Mouse (Mus musculus) forebrain, embryonic 14.5 days (tissue): ENCODE data around the gene Suclg2. TPM values are rescaled to one million over a fixed set of nuclear protein-coding genes. Genes with fewer than 3 reads are reported as not detected.
A peak's percentile ranks its signal among the peaks of the same experiment; 100 is the strongest.

Experiments
- ATAC-seq: fragments of 200-750 bp; cut with Nextera tagmentation; 2 replicates; pipeline ENCODE4 v1.8.0; 2017; ENCODE audit warnings: mild to moderate bottlenecking, moderate library complexity
- DNase-seq: peaks from one replicate; pipeline ENCODE4 v3.0.0-alpha.2; 2015; ENCODE audit warnings: low spot score
- H3K27ac ChIP-seq: fragments of 300-500 bp; sonication (generic); 2 replicates; pipeline ENCODE4 v1.5.1; 2014; ENCODE audit warnings: low read depth, mild to moderate bottlenecking, control low read depth, low read length, moderate library complexity
- H3K27me3 ChIP-seq: fragments of 300-500 bp; sonication (generic); replicated peaks from 2 replicates; pipeline ENCODE4 v1.6.1; 2014; ENCODE audit warnings: low read length, control low read depth, mixed read lengths; ENCODE audit not compliant: control insufficient read depth, insufficient read depth
- H3K36me3 ChIP-seq: fragments of 300-500 bp; sonication (generic); 2 replicates; pipeline ENCODE4 v1.6.1; 2014; ENCODE audit warnings: low read length, control low read depth; ENCODE audit not compliant: control insufficient read depth, insufficient read depth
- H3K4me1 ChIP-seq: fragments of 300-500 bp; sonication (generic); 2 replicates; pipeline ENCODE4 v1.6.1; 2014; ENCODE audit warnings: antibody characterized with exemption, low read length, control low read depth; ENCODE audit not compliant: control insufficient read depth, insufficient read depth
- H3K4me2 ChIP-seq: fragments of 300-500 bp; sonication (generic); 2 replicates; pipeline ENCODE4 v1.6.1; 2014; ENCODE audit warnings: mild to moderate bottlenecking, control low read depth, low read length
- H3K4me3 ChIP-seq: fragments of 300-500 bp; sonication (generic); 2 replicates; pipeline ENCODE4 v1.5.1; 2014; ENCODE audit warnings: low read depth, low read length, control low read depth
- H3K9ac ChIP-seq: fragments of 300-500 bp; sonication (generic); 2 replicates; pipeline ENCODE4 v1.6.1; 2014; ENCODE audit warnings: mild to moderate bottlenecking, low read length, control low read depth, moderate library complexity
- H3K9me3 ChIP-seq: fragments of 300-500 bp; sonication (generic); replicated peaks from 2 replicates; pipeline ENCODE4 v1.6.1; 2016; ENCODE audit warnings: low read length, control low read depth, mixed read lengths; ENCODE audit not compliant: control insufficient read depth
- WGBS: fragments of 180-500 bp; shearing (Covaris S2); extraction: QIAGEN DNeasy Blood & Tissue Kit; methylation state at CpG from one replicate; pipeline ENCODE4 v1.1.7; 2014; 5-methylcytosine and 5-hydroxymethylcytosine counted together
- polyA plus RNA-seq: library from polyadenylated mRNA; unstranded; fragments of >200 nt; fragmentation: Nextera tagmentation; extraction: Ambion mirVana; gene quantifications from 2 replicates; pipeline ENCODE4 v1.2.1, GENCODE M21; 2014

Suclg2 gene
- polyA plus RNA-seq, 1 experiment from 2014 or later: 22.3 TPM

DNA sequence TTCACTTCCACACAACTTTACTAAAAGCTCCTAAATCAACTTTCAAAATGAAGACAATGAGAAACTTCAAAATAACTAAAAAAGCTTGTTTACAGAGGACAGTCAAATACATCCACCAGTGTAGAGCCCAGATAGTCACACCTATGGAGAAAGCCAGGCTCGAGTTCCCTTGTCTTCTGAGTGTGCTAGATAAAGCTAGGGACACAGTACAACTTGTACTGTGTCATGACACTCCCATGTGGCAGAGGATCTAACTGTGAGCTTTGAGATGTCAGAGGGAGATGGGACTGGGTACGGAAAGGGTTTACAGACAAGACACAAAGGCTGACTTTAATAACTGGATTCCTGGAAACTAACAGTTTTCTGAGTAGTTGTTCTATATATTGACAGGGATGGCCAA, 122.7 kb downstream of the Suclg2 start:
- no peak for ATAC-seq
- 81% methylated on average over 2 of the region's 2 CpGs for WGBS
- no peak overlapping the region for H3K4me3 ChIP-seq
- no peak for DNase-seq
- no peaks in the 10 kb centered on the region for H3K4me1 ChIP-seq
- no peaks in the 10 kb centered on the region for H3K27me3 ChIP-seq
- no peak overlapping the region for H3K4me2 ChIP-seq
- H3K27ac ChIP-seq: no peak overlapping the region
- no peak overlapping the region for H3K9ac ChIP-seq
- no peaks in the 10 kb centered on the region for H3K9me3 ChIP-seq
- H3K36me3 ChIP-seq: no peaks in the 10 kb centered on the region

DNA sequence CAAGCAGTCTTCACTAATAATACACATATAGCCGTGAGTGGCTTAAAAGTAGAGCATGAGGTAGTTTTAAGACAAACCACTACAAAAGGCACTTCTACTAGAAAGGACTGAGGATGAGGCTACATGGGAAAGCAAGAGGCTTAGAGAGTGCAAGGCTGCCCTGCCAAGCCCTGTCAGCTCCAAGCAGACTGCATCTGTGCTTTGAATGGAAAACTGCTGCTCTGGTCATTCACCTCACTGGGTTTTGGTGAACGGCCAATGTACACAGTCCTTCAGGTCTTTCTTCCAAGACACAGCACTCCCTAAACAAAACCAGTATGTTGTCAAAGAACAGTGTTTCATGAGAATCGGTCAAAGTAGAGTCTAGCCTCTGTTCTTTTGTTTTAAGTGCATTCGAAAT, 124.4 kb downstream of the Suclg2 start:
- ATAC-seq (peak; percentile 46; the same call in 1 of the 2 replicates), DNase-seq (peak; percentile 59)
- H3K9me3 ChIP-seq: no peaks in the 10 kb centered on the region
- WGBS: 69% methylated on average over 4 of the region's 4 CpGs
- H3K4me2 ChIP-seq: no peak overlapping the region
- no peak overlapping the region for H3K4me3 ChIP-seq
- no peaks in the 10 kb centered on the region for H3K27me3 ChIP-seq
- 0 out of 2 replicates have a peak, but pooled peaks cover 3% of the 10 kb centered on the region for H3K4me1 ChIP-seq
- H3K9ac ChIP-seq: no peak overlapping the region
- H3K27ac ChIP-seq: no peak overlapping the region; the same call in 1 of the 2 replicates
- no peaks in the 10 kb centered on the region for H3K36me3 ChIP-seq

DNA sequence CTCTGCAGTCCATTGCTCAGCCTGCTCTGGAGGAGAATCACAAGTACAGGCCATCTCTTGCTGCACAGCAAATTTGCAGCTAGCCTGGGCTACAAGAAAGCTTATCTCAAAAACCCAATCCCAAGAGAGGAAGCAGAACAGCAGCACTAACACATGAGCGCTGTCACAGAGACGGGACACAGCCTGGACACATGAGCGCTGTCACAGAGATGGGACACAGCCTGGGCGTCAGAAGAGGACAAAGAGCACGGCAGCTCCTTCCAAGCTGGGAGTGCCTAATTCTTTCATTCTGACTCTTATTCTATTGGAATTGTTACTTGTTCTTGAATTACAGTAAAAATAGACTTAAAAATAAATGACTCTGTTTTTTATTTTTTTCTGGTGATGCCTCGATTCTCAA, 126.2 kb downstream of the Suclg2 start:
- H3K4me1 ChIP-seq: 0 out of 2 replicates have a peak, but pooled peaks cover 3% of the 10 kb centered on the region
- no peaks in the 10 kb centered on the region for H3K27me3 ChIP-seq
- H3K9me3 ChIP-seq: no peaks in the 10 kb centered on the region
- ATAC-seq (no peak), DNase-seq (no peak)
- WGBS: 89% methylated on average over 6 of the region's 6 CpGs
- H3K4me2 ChIP-seq: no peak overlapping the region
- H3K4me3 ChIP-seq: no peak overlapping the region
- no peak overlapping the region for H3K27ac ChIP-seq
- no peaks in the 10 kb centered on the region for H3K36me3 ChIP-seq
- H3K9ac ChIP-seq: no peak overlapping the region

DNA sequence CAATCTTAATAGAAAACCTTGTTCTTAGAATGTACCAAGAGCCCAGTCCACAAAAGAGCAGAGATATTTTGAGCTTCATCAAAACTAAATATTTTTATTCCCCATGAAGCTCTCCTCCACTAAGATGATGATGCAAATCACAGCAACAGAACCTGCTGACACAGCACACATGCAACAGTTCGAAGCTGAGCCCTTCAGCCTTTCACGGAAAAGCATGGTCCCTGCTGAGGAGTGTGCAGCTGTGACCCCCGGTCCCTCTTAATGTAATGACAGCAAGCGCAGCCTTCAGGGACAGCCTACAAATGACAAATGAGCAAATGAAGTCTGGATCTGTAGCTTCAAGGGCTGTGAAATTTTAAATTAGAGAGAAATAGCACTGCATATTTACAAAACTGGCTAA, 128.1 kb downstream of the Suclg2 start:
- DNase-seq (no peak), ATAC-seq (no peak)
- Histone ChIP-seq H3K27ac (no peak overlapping the region), H3K9ac (no peak overlapping the region), H3K36me3 (no peaks in the 10 kb centered on the region), H3K4me1 (0 out of 2 replicates have a peak, but pooled peaks cover 3% of the 10 kb centered on the region), H3K4me2 (no peak overlapping the region), H3K9me3 (no peaks in the 10 kb centered on the region), H3K4me3 (no peak overlapping the region), H3K27me3 (no peaks in the 10 kb centered on the region)
- 32% methylated on average over 4 of the region's 4 CpGs for WGBS

DNA sequence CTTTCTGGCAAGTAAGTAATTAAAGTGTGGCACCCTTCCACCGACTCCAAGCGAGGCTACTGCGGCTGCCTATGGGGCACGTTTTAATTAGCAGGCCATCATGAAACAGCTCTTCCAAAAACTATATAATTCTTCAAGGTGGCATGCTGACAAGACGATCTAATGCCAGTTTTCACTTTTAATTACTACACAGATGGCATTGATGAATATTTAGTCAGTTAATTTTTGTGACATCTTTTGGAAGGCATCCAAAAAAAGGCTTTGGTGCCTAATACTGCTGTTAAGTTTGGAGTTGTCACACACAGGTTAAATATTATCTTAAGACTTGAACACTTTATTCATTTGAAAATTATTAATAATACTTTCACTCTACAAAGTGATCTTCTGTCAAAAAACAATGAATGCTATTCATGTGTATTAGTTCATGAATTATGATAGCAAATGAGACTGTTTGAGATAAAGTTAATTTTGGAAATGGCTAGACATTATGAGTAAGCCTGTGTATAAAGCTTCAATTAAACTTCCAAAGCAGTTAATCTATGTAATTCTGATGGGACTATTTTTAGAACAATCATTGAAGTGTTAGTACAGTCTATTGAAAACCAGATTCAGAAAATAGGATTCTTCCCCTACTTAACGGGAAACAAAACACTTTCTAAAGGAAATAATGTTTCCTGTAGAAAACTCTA, 131.3 kb downstream of the Suclg2 start:
- no peaks in the 10 kb centered on the region for H3K9me3 ChIP-seq
- no peak overlapping the region for H3K4me3 ChIP-seq
- WGBS: 32% methylated on average over 6 of the region's 6 CpGs
- no peaks in the 10 kb centered on the region for H3K36me3 ChIP-seq
- no peaks in the 10 kb centered on the region for H3K27me3 ChIP-seq
- no peak overlapping the region for H3K9ac ChIP-seq
- ATAC-seq (peak; percentile 85), DNase-seq (peak; percentile 87)
- H3K4me2 ChIP-seq: no peak overlapping the region
- 0 out of 2 replicates have a peak, but pooled peaks cover 3% of the 10 kb centered on the region for H3K4me1 ChIP-seq
- H3K27ac ChIP-seq: no peak overlapping the region

DNA sequence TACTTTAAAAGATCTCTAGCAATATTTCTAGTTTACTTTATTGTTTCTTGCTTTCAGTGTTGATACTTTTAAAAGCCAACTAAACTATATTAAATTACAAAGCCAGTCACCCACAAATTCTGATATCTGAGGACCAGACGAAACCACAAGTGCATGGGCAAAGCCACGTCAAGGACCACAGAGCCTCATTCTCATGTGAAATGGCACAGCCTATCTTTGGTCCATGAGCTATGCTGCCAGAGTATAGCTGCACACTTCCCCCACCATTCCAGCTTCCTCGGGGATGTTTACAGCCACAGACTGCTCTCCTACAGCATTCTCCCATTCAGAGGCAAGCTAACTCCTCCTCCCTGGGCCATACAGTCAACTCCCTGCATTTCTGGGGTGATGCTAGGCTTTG, 136.7 kb downstream of the Suclg2 start:
- no peaks in the 10 kb centered on the region for H3K36me3 ChIP-seq
- no peaks in the 10 kb centered on the region for H3K27me3 ChIP-seq
- H3K9me3 ChIP-seq: no peaks in the 10 kb centered on the region
- H3K9ac ChIP-seq: no peak overlapping the region
- H3K4me3 ChIP-seq: no peak overlapping the region
- no peak overlapping the region for H3K4me2 ChIP-seq
- H3K27ac ChIP-seq: no peak overlapping the region
- 85% methylated on average over 3 of the region's 3 CpGs for WGBS
- no peaks in the 10 kb centered on the region for H3K4me1 ChIP-seq
- no peak for DNase-seq
- ATAC-seq: no peak

DNA sequence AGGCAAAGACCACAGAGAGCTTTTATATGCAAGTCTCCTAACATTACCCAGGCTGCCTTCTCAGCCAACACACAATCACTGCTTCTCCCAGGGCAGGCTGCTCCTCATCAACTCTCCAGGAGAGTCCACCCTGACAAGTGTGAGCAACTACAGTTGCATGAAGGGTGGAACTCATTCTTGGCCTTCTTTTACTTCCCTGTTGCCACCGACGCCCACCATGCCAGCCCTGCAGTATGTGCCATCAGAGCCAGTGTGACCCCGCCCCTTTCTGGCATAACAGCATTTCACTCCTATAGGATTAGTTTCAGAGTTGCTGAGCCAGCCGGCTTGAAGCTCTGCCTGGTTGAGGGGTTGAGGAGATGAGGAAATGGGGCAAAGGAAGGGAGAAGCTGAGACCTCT, 138.8 kb downstream of the Suclg2 start:
- DNase-seq (peak; percentile 23), ATAC-seq (no peak)
- Histone ChIP-seq H3K4me2 (no peak overlapping the region), H3K9ac (no peak overlapping the region), H3K4me3 (no peak overlapping the region), H3K27me3 (no peaks in the 10 kb centered on the region), H3K9me3 (no peaks in the 10 kb centered on the region), H3K4me1 (peaks cover 9% of the 10 kb centered on the region), H3K36me3 (no peaks in the 10 kb centered on the region), H3K27ac (no peak overlapping the region)
- 55% methylated on average over 4 of the region's 4 CpGs for WGBS

DNA sequence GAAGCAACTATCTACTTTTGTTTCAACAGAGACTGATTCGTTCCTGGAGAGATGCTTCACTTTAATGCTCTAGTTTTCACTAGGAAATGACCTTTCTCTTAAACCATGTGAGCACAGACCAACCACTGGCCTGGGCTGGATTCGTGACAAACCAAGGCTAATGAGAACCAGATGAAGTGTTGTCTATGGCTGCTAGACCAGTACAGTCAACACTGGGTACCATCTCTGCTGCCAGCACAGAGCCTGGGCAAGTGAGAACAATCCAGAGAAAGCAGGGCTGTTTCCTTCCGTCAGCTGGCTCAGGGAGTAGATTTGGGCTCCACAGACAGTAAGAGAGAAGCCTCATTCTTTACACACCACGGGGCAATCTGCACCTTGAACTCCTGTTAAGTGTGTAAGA, 143.1 kb downstream of the Suclg2 start:
- no peak overlapping the region for H3K4me3 ChIP-seq
- H3K4me1 ChIP-seq: peaks cover 18% of the 10 kb centered on the region
- no peaks in the 10 kb centered on the region for H3K9me3 ChIP-seq
- DNase-seq (peak; percentile 17), ATAC-seq (no peak)
- H3K9ac ChIP-seq: no peak overlapping the region
- 16% methylated on average over 4 of the region's 4 CpGs for WGBS
- no peak overlapping the region for H3K4me2 ChIP-seq
- H3K27me3 ChIP-seq: no peaks in the 10 kb centered on the region
- H3K36me3 ChIP-seq: no peaks in the 10 kb centered on the region
- H3K27ac ChIP-seq: no peak overlapping the region

DNA sequence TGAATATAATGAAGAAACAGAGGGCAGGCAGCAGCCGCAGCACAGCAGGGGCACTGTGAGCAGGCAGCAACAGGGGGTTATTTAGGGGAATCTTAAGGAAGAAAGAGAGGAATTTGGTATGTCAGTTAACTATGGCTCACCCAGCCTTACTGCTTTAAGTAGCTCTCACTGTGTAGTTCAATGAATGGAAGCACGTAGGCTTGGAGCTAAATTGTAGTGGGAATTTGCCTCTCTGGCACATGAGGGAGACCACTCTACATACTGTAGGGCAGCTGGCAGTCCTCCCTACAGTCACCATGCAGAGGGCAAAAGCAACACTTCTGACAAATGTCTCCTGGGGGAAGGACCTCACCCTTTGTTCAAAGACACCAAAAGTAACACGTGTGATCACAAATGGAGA, 143.7 kb downstream of the Suclg2 start:
- no peaks in the 10 kb centered on the region for H3K27me3 ChIP-seq
- DNase-seq: peak; percentile 70
- H3K4me1 ChIP-seq: peaks cover 18% of the 10 kb centered on the region
- no peaks in the 10 kb centered on the region for H3K36me3 ChIP-seq
- no peaks in the 10 kb centered on the region for H3K9me3 ChIP-seq
- peak; percentile 76 for ATAC-seq
- no peak overlapping the region for H3K4me2 ChIP-seq
- 4% methylated on average over 3 of the region's 3 CpGs for WGBS
- H3K4me3 ChIP-seq: no peak overlapping the region
- H3K9ac ChIP-seq: no peak overlapping the region
- H3K27ac ChIP-seq: peak overlapping the region; percentile 56
